In the genomic region with DNA sequence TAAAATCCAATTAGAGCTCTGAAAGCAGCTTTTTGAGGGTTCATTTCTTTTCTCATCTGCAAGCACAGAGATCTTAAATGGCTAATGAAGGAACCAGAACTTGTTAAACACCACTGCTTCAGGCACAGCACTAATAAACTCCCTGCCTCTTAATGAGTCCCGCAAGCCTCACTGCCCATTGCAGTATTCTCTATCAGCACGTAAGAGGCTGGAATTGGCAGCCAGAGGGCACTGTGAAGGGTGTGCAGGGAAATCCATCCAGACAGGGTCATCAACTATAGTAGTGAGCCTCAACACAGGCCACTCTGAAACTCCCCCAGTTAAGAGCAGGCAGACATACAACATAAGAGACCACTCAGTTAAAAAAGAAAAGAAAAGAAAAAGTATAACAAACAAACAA, we compare ENCODE assay signal across 8 mouse cellular contexts. TPM values are rescaled to one million over a fixed set of nuclear protein-coding genes. Genes with fewer than 3 reads are reported as not detected.
DNase-seq lines count a peak whose midpoint lies in the region; ATAC-seq and TF ChIP-seq lines count a peak whose summit lies in the region.

No protein-coding gene starts in this region.

- no peak overlapping the region for H3K4me3 ChIP-seq in heart, embryonic 11.5 days (ENCODE audit: low read depth, low read length)
- H3K4me3 ChIP-seq in forebrain, embryonic 15.5 days, result peak overlapping the region; percentile 81; the same call in 1 of the 2 replicates
- peak overlapping the region; percentile 77 for H3K4me3 ChIP-seq in liver, postnatal 0 days (ENCODE audit: low read depth, low read length)

- intact Hi-C loops in heart, postnatal 10 days (cut with DNase I), result no loop called here

- DNase-seq in heart, postnatal 10 days, result peak; percentile 48 to 56
- DNase-seq in adipocyte (ENCODE audit: low spot score), result peak; percentile 68
- no peak for DNase-seq in liver, postnatal 0 days
- no peak for DNase-seq in thymus, postnatal 10 days (ENCODE audit: low spot score in 2 of 2)
- DNase-seq in frontal cortex, postnatal 14 days (ENCODE audit: low spot score in 2 of 2), result no peak

- no peak for TF ChIP-seq EP300 in liver, postnatal 0 days (IDR thresholded peaks at IDR 0.05; ENCODE audit: low read depth)

- H3K36me3 ChIP-seq in heart, embryonic 11.5 days (ENCODE audit: control insufficient read depth, insufficient read depth, low read length), result no peaks in the 10 kb centered on the region
- H3K36me3 ChIP-seq in forebrain, embryonic 15.5 days, result no peaks in the 10 kb centered on the region
- no peaks in the 10 kb centered on the region for H3K36me3 ChIP-seq in liver, postnatal 0 days (replicated peaks; ENCODE audit: insufficient read depth, low read length)

- ATAC-seq in heart, embryonic 11.5 days (replicated peaks; ENCODE audit: insufficient number of reproducible peaks, low FRiP score, low TSS enrichment), result no peak
- no peak for ATAC-seq in forebrain, embryonic 15.5 days (replicated peaks)
- no peak for ATAC-seq in liver, postnatal 0 days
- ATAC-seq in inflammation-experienced regulatory T-cells, adult 6 months, result no peak

- no peaks in the 10 kb centered on the region for H3K9me3 ChIP-seq in heart, embryonic 11.5 days (replicated peaks; ENCODE audit: control insufficient read depth, low read length)
- no peaks in the 10 kb centered on the region for H3K9me3 ChIP-seq in forebrain, embryonic 15.5 days
- no peaks in the 10 kb centered on the region for H3K9me3 ChIP-seq in liver, postnatal 0 days (ENCODE audit: low read length)

- no peak overlapping the region for H3K9ac ChIP-seq in heart, embryonic 11.5 days (ENCODE audit: low read depth, low read length)
- no peak overlapping the region for H3K9ac ChIP-seq in forebrain, embryonic 15.5 days (replicated peaks)
- H3K9ac ChIP-seq in liver, postnatal 0 days (replicated peaks), result peak overlapping the region; percentile 96

- no peak overlapping the region for H3K27ac ChIP-seq in heart, embryonic 11.5 days (ENCODE audit: low read depth, low read length)
- no peak overlapping the region for H3K27ac ChIP-seq in forebrain, embryonic 15.5 days (replicated peaks)
- H3K27ac ChIP-seq in liver, postnatal 0 days (ENCODE audit: low read depth), result peak overlapping the region; percentile 94

- H3K4me2 ChIP-seq in heart, embryonic 11.5 days, result no peak overlapping the region
- H3K4me2 ChIP-seq in forebrain, embryonic 15.5 days (replicated peaks), result peak overlapping the region; percentile 19; the same call in 1 of the 2 replicates
- H3K4me2 ChIP-seq in liver, postnatal 0 days (ENCODE audit: low read depth, low read length), result peak overlapping the region; percentile 97

- H3K4me1 ChIP-seq in heart, embryonic 11.5 days (ENCODE audit: control insufficient read depth, insufficient read depth, low read length), result peaks cover 3% of the 10 kb centered on the region; the same call in 1 of the 2 replicates
- peaks cover 15% of the 10 kb centered on the region for H3K4me1 ChIP-seq in forebrain, embryonic 15.5 days
- peaks cover 9% of the 10 kb centered on the region; the same call in 1 of the 2 replicates for H3K4me1 ChIP-seq in liver, postnatal 0 days (ENCODE audit: insufficient read depth)

- H3K27me3 ChIP-seq in heart, embryonic 11.5 days (ENCODE audit: control insufficient read depth, insufficient read depth, low read length), result no peaks in the 10 kb centered on the region
- peaks cover 14% of the 10 kb centered on the region; the same call in 1 of the 2 replicates for H3K27me3 ChIP-seq in forebrain, embryonic 15.5 days
- H3K27me3 ChIP-seq in liver, postnatal 0 days (ENCODE audit: insufficient read depth, low read length), result no peaks in the 10 kb centered on the region

- peak; percentile 68 for TF ChIP-seq CTCF in liver, postnatal 0 days (IDR thresholded peaks at IDR 0.05; ENCODE audit: low read depth)

- WGBS in heart, embryonic 11.5 days (ENCODE audit: insufficient replicate concordance), result 30% methylated on average over 2 of the region's 2 CpGs
- 8% methylated on average over 2 of the region's 2 CpGs for WGBS in forebrain, embryonic 15.5 days
- 33% methylated on average over 2 of the region's 2 CpGs for whole genome bisulfite sequencing in liver, postnatal 0 days (ENCODE audit: insufficient replicate concordance)

RNA-seq across cellular contexts. Expression of a gene that starts 1.7 kb away (rescaled TPM):
- total RNA-seq in heart, postnatal 10 days (2021), result 10 to 100 TPM; 10.3 to 19.6 TPM
- 7.4 and 9.4 TPM in 2 replicates for polyA plus RNA-seq in heart, embryonic 11.5 days (2014; fragmentation: Nextera tagmentation; extraction: Ambion mirVana)
- 21.8 and 22.6 TPM in 2 replicates for polyA plus RNA-seq in forebrain, embryonic 15.5 days (2015; fragmentation: Nextera tagmentation; extraction: Ambion mirVana)
- polyA plus RNA-seq in liver, postnatal 0 days (2015; fragmentation: Nextera tagmentation; extraction: Ambion mirVana), result 52.2 and 53.2 TPM in 2 replicates
- 1 to 10 TPM; 2.5 to 7.1 (median 3.4) TPM for polyA plus RNA-seq in inflammation-experienced regulatory T-cells, adult 6 months (2017; shearing (Covaris generic))

RNA-seq across cellular contexts. Expression of a gene that starts 34.5 kb away (rescaled TPM):
- 10 to 100 TPM; 82.8 to 88.9 TPM for total RNA-seq in heart, postnatal 10 days (2021)
- 25.5 and 32.5 TPM in 2 replicates for polyA plus RNA-seq in heart, embryonic 11.5 days (2014; fragmentation: Nextera tagmentation; extraction: Ambion mirVana)
- 39.8 and 40.8 TPM in 2 replicates for polyA plus RNA-seq in forebrain, embryonic 15.5 days (2015; fragmentation: Nextera tagmentation; extraction: Ambion mirVana)
- 5.1 and 5.8 TPM in 2 replicates for polyA plus RNA-seq in liver, postnatal 0 days (2015; fragmentation: Nextera tagmentation; extraction: Ambion mirVana)
- 1 to 10 TPM; 4.6 to 8.9 (median 6.0) TPM for polyA plus RNA-seq in inflammation-experienced regulatory T-cells, adult 6 months (2017; shearing (Covaris generic))

Comparison
In these comparisons a context has a peak if more than half of its experiments do, and no peak if none do; other contexts are left out.
1. DNase-seq: peak in heart, postnatal 10 days (2 of 2) and adipocyte (single experiment); none in liver, postnatal 0 days (single experiment), thymus, postnatal 10 days (0 of 2) and frontal cortex, postnatal 14 days (0 of 2).